Mouse (Mus musculus) liver, embryonic 16.5 days (tissue): ENCODE data around the gene Olfr319. TPM values are rescaled to one million over a fixed set of nuclear protein-coding genes. Genes with fewer than 3 reads are reported as not detected.
"Not testable (repeated sequence)": the region's sequence is repeated elsewhere in the genome, so short reads cannot be mapped to it uniquely, and the experiment has no call there.

Source experiments
- ATAC-seq: fragments of 200-750 bp; cut with Nextera tagmentation; 2 replicates; pipeline ENCODE4 v1.8.0; 2017; ENCODE audit warnings: low read depth, mild to moderate bottlenecking, moderate number of reproducible peaks, moderate library complexity
- H3K27ac ChIP-seq: fragments of 300-500 bp; sonication (generic); 2 replicates; pipeline ENCODE4 v1.5.1; 2014; ENCODE audit warnings: mild to moderate bottlenecking, low read length
- H3K27me3 ChIP-seq: fragments of 300-500 bp; sonication (generic); 2 replicates; pipeline ENCODE4 v1.6.1; 2014; ENCODE audit warnings: low read depth, low read length, mixed read lengths; ENCODE audit not compliant: control insufficient read depth, insufficient read depth
- H3K36me3 ChIP-seq: fragments of 300-500 bp; sonication (generic); 2 replicates; pipeline ENCODE4 v1.6.1; 2014; ENCODE audit warnings: mild to moderate bottlenecking; ENCODE audit not compliant: control insufficient read depth, insufficient read depth
- H3K4me1 ChIP-seq: fragments of 300-500 bp; sonication (generic); 2 replicates; pipeline ENCODE4 v1.6.1; 2014; ENCODE audit warnings: low read depth, low read length, mixed read lengths; ENCODE audit not compliant: control insufficient read depth
- H3K4me2 ChIP-seq: fragments of 300-500 bp; sonication (generic); 2 replicates; pipeline ENCODE4 v1.6.1; 2014; ENCODE audit warnings: low read depth, low read length, mixed read lengths
- H3K4me3 ChIP-seq: fragments of 300-500 bp; sonication (generic); 2 replicates; pipeline ENCODE4 v1.5.1; 2014; ENCODE audit warnings: low read depth, mild to moderate bottlenecking, low read length
- H3K9ac ChIP-seq: fragments of 300-500 bp; sonication (generic); 2 replicates; pipeline ENCODE4 v1.6.1; 2014; ENCODE audit warnings: low read depth, low read length
- H3K9me3 ChIP-seq: fragments of 300-500 bp; sonication (generic); replicated peaks from 2 replicates; pipeline ENCODE4 v1.6.1; 2016; ENCODE audit warnings: low read length; ENCODE audit not compliant: control insufficient read depth
- WGBS: fragments of 180-500 bp; shearing (Covaris S2); extraction: QIAGEN DNeasy Blood & Tissue Kit; methylation state at CpG from one replicate; pipeline ENCODE4 v1.1.7; 2014; ENCODE audit not compliant: insufficient replicate concordance; 5-methylcytosine and 5-hydroxymethylcytosine counted together
- polyA plus RNA-seq: library from polyadenylated mRNA; unstranded; fragments of >200 nt; fragmentation: Nextera tagmentation; extraction: Ambion mirVana; gene quantifications from 2 replicates; pipeline ENCODE4 v1.2.1, GENCODE M21; 2015

The Olfr319 gene
- polyA plus RNA-seq, 1 experiment from 2014 or later, result not detected

GRCm38 (mm10) chr11:58727896-58728650 lies 29.1 kb downstream of the Olfr319 start:
- WGBS, result 55% methylated on average over 6 of the region's 6 CpGs
- not testable (repeated sequence) for H3K9me3 ChIP-seq, H3K9ac ChIP-seq, H3K27me3 ChIP-seq, H3K4me1 ChIP-seq, H3K4me2 ChIP-seq, H3K36me3 ChIP-seq, ATAC-seq, H3K27ac ChIP-seq, H3K4me3 ChIP-seq

GRCm38 (mm10) chr11:58733372-58733771 lies 34.4 kb downstream of the Olfr319 start:
- H3K9ac ChIP-seq, result no peak overlapping the region
- ATAC-seq, result no peak
- H3K27ac ChIP-seq, result no peak overlapping the region
- H3K27me3 ChIP-seq, result no peaks in the 10 kb centered on the region
- H3K36me3 ChIP-seq, result no peaks in the 10 kb centered on the region
- no peaks in the 10 kb centered on the region for H3K4me1 ChIP-seq
- no peaks in the 10 kb centered on the region for H3K9me3 ChIP-seq
- H3K4me2 ChIP-seq, result no peak overlapping the region
- WGBS, result 50% methylated on average over 3 of the region's 3 CpGs
- no peak overlapping the region for H3K4me3 ChIP-seq

- Histone ChIP-seq H3K27me3 (no peaks in the 10 kb centered on the region), H3K36me3 (no peaks in the 10 kb centered on the region), H3K4me1 (no peaks in the 10 kb centered on the region), H3K4me2 (no peak within 1 kb of the TSS), H3K27ac (no peak within 1 kb of the TSS), H3K4me3 (no peak within 1 kb of the TSS), H3K9ac (no peak within 1 kb of the TSS), H3K9me3 (no peaks in the 10 kb centered on the region)
- no peak for ATAC-seq
- WGBS, result 53% methylated on average over 4 of the region's 4 CpGs
Measured at GRCm38 (mm10) chr11:58738792-58739262, 39.9 kb downstream of the Olfr319 start, which contains the start of gene Olfr317. TSS of gene Olfr317 (minus strand) at chr11:58739212.

GRCm38 (mm10) chr11:58751096-58751495 lies 52.1 kb downstream of the Olfr319 start:
- WGBS, result 73% methylated on average over 16 of the region's 18 CpGs
- not testable (repeated sequence) for H3K4me2 ChIP-seq, H3K36me3 ChIP-seq, H3K4me3 ChIP-seq, H3K9ac ChIP-seq, H3K4me1 ChIP-seq, H3K9me3 ChIP-seq, H3K27ac ChIP-seq, H3K27me3 ChIP-seq, ATAC-seq

- Histone ChIP-seq H3K27ac (no peak within 1 kb of the TSS), H3K9ac (no peak within 1 kb of the TSS), H3K27me3 (no peaks in the 10 kb centered on the region), H3K4me3 (no peak within 1 kb of the TSS), H3K4me2 (no peak within 1 kb of the TSS), H3K36me3 (no peaks in the 10 kb centered on the region), H3K4me1 (no peaks in the 10 kb centered on the region), H3K9me3 (no peaks in the 10 kb centered on the region)
- WGBS, result 60% methylated on average over 2 of the region's 2 CpGs
- ATAC-seq, result no peak
Measured at GRCm38 (mm10) chr11:58752434-58752833, 53.5 kb downstream of the Olfr319 start, which contains the start of gene Olfr316. TSS of gene Olfr316 (plus strand) at chr11:58752734.

Other genes starting within 250 kb of the Olfr319 start
- not detected in 2 replicates for gene Lypd9, start 246.2 kb upstream of the Olfr319 start, polyA plus RNA-seq
- gene Olfr30, start 236.9 kb upstream of the Olfr319 start, polyA plus RNA-seq, result not detected in 2 replicates
- not detected in 2 replicates for gene Olfr332, start 206.6 kb upstream of the Olfr319 start, polyA plus RNA-seq
- not detected in 2 replicates for gene Olfr331, start 196.6 kb upstream of the Olfr319 start, polyA plus RNA-seq
- not detected in 2 replicates for gene Olfr330, start 164.3 kb upstream of the Olfr319 start, polyA plus RNA-seq
- not detected in 2 replicates for gene Olfr329-ps, start 152.7 kb upstream of the Olfr319 start, polyA plus RNA-seq
- not detected in 2 replicates for gene Olfr328, start 143.5 kb upstream of the Olfr319 start, polyA plus RNA-seq
- gene Olfr224, start 128.6 kb upstream of the Olfr319 start, polyA plus RNA-seq, result not detected in 2 replicates
- gene Olfr325, start 121.4 kb upstream of the Olfr319 start, polyA plus RNA-seq, result not detected in 2 replicates
- not detected in 2 replicates for gene Olfr324, start 104.0 kb upstream of the Olfr319 start, polyA plus RNA-seq
- gene 2210407C18Rik, start 83.1 kb upstream of the Olfr319 start, polyA plus RNA-seq, result not detected in 2 replicates
- gene Olfr323, start 68.7 kb upstream of the Olfr319 start, polyA plus RNA-seq, result not detected in 2 replicates
- 12.7 and 15.7 TPM in 2 replicates for gene Trim58, start 58.7 kb upstream of the Olfr319 start, polyA plus RNA-seq
- gene Olfr322, start 40.4 kb upstream of the Olfr319 start, polyA plus RNA-seq, result 0.08 TPM in 1 of 2 replicates, not detected in the other
- gene Olfr320, start 18.1 kb upstream of the Olfr319 start, polyA plus RNA-seq, result not detected in 2 replicates
- gene Olfr318, start 24.9 kb downstream of the Olfr319 start, polyA plus RNA-seq, result not detected in 2 replicates
- not detected in 2 replicates for gene Olfr317, start 40.0 kb downstream of the Olfr319 start, polyA plus RNA-seq
- gene Olfr316, start 53.6 kb downstream of the Olfr319 start, polyA plus RNA-seq, result not detected in 2 replicates
- gene Olfr315, start 74.0 kb downstream of the Olfr319 start, polyA plus RNA-seq, result not detected in 2 replicates
- not detected in 2 replicates for gene Olfr314, start 83.8 kb downstream of the Olfr319 start, polyA plus RNA-seq
- gene Fam183b, start 102.8 kb downstream of the Olfr319 start, polyA plus RNA-seq, result 0.17 TPM in 1 of 2 replicates, not detected in the other
- not detected in 2 replicates for gene Olfr313, start 115.8 kb downstream of the Olfr319 start, polyA plus RNA-seq
- gene Olfr312, start 130.1 kb downstream of the Olfr319 start, polyA plus RNA-seq, result not detected in 2 replicates
- gene Olfr311, start 140.1 kb downstream of the Olfr319 start, polyA plus RNA-seq, result not detected in 2 replicates
- gene Gm12258, start 148.0 kb downstream of the Olfr319 start, polyA plus RNA-seq, result 1.5 and 2.3 TPM in 2 replicates
- 2.2 and 2.3 TPM in 2 replicates for gene 2810021J22Rik, start 168.1 kb downstream of the Olfr319 start, polyA plus RNA-seq
- gene Zfp39, start 205.1 kb downstream of the Olfr319 start, polyA plus RNA-seq, result 4.2 and 5.6 TPM in 2 replicates
- 14.1 and 14.3 TPM in 2 replicates for gene Btnl10, start 218.7 kb downstream of the Olfr319 start, polyA plus RNA-seq
- 74.5 and 81.7 TPM in 2 replicates for gene Rnf187, start 239.8 kb downstream of the Olfr319 start, polyA plus RNA-seq
- gene Hist3h2ba, start 249.8 kb downstream of the Olfr319 start, polyA plus RNA-seq, result 17.9 and 22.4 TPM in 2 replicates